Mouse (Mus musculus) liver, embryonic 14.5 days (tissue): Measurements from ENCODE around the gene Rhobtb1. TPM values are rescaled to one million over a fixed set of nuclear protein-coding genes. Genes with fewer than 3 reads are reported as not detected.

Experiments
- ATAC-seq: fragments of 200-750 bp; cut with Nextera tagmentation; 2 replicates; pipeline ENCODE4 v1.8.0; 2017; ENCODE audit warnings: moderate number of reproducible peaks, mild to moderate bottlenecking, moderate library complexity; ENCODE audit not compliant: insufficient read depth
- DNase-seq, 3 experiments: peaks; one replicate each; pipeline ENCODE4 v3.0.0-alpha.2; 2012 to 2013; ENCODE audit warnings: low read depth in 3 of 3, low spot score in 3 of 3
- H3K27ac ChIP-seq: fragments of 300-500 bp; sonication (generic); 2 replicates; pipeline ENCODE4 v1.5.1; 2014; ENCODE audit warnings: moderate library complexity, mild to moderate bottlenecking, control low read depth, inconsistent platforms
- H3K27me3 ChIP-seq: fragments of 300-500 bp; sonication (generic); 2 replicates; pipeline ENCODE4 v1.6.1; 2014; ENCODE audit warnings: mild to moderate bottlenecking, low read length, moderate library complexity; ENCODE audit not compliant: control insufficient read depth, insufficient read depth
- H3K36me3 ChIP-seq: fragments of 300-500 bp; sonication (generic); replicated peaks from 2 replicates; pipeline ENCODE4 v1.6.1; 2014; ENCODE audit warnings: low read depth; ENCODE audit not compliant: control insufficient read depth, insufficient read depth
- H3K4me1 ChIP-seq, 2 experiments: fragments of 200-500 bp in 1 of 2; fragments of 300-500 bp in 1 of 2; sonication (generic) in 1 of 2; replicated peaks; 2 replicates each; pipeline ENCODE4 v1.6.1; 2012 to 2014; ENCODE audit warnings: antibody characterized with exemption in 1 of 2, inconsistent platforms in 1 of 2, low read length in 1 of 2; ENCODE audit not compliant: control insufficient read depth in 2 of 2, insufficient read depth in 2 of 2
- H3K4me2 ChIP-seq: fragments of 300-500 bp; sonication (generic); 2 replicates; pipeline ENCODE4 v1.6.1; 2014; ENCODE audit warnings: low read depth, mild to moderate bottlenecking, control low read depth, moderate library complexity
- H3K4me3 ChIP-seq, 2 experiments: fragments of 200-500 bp in 1 of 2; fragments of 300-500 bp in 1 of 2; sonication (generic) in 1 of 2; 2 replicates each; pipeline ENCODE4 v1.5.1; 2012 to 2014; ENCODE audit warnings: low read depth in 2 of 2, low read length in 2 of 2, mild to moderate bottlenecking in 2 of 2, control low read depth in 1 of 2, inconsistent platforms in 1 of 2, moderate library complexity in 1 of 2; ENCODE audit not compliant: insufficient read depth in 1 of 2
- H3K9ac ChIP-seq: fragments of 300-500 bp; sonication (generic); replicated peaks from 2 replicates; pipeline ENCODE4 v1.6.1; 2014; ENCODE audit warnings: mild to moderate bottlenecking, control low read depth, moderate library complexity
- H3K9me3 ChIP-seq: fragments of 300-500 bp; sonication (generic); 2 replicates; pipeline ENCODE4 v1.6.1; 2016; ENCODE audit warnings: low read length, mixed read lengths; ENCODE audit not compliant: control insufficient read depth
- CTCF ChIP-seq: IDR thresholded peaks from 2 replicates; pipeline ENCODE4 v1.5.1; 2016; ENCODE audit warnings: antibody characterized with exemption, low read depth, control low read depth
- EP300 ChIP-seq: IDR thresholded peaks from 2 replicates; pipeline ENCODE4 v1.6.1; 2016; ENCODE audit warnings: antibody characterized with exemption, low read depth
- WGBS: fragments of 180-500 bp; shearing (Covaris S2); extraction: QIAGEN DNeasy Blood & Tissue Kit; methylation state at CpG from one replicate; pipeline ENCODE4 v1.1.7; 2014; ENCODE audit not compliant: insufficient replicate concordance; 5-methylcytosine and 5-hydroxymethylcytosine counted together
- polyA plus RNA-seq, 2 experiments: library from polyadenylated mRNA; depleted of rRNA in 1 of 2; stranded (reverse) in 1 of 2; unstranded in 1 of 2; fragments of >200 nt; fragmentation: Nextera tagmentation in 1 of 2; extraction: Ambion mirVana in 1 of 2; gene quantifications; 2 replicates each; pipeline versions ENCODE4 v1.2.1 to v1.2.3; 2012 to 2014

Rhobtb1 gene
- polyA plus RNA-seq, 2 experiments, result 2.5 to 7.1 TPM

DNA sequence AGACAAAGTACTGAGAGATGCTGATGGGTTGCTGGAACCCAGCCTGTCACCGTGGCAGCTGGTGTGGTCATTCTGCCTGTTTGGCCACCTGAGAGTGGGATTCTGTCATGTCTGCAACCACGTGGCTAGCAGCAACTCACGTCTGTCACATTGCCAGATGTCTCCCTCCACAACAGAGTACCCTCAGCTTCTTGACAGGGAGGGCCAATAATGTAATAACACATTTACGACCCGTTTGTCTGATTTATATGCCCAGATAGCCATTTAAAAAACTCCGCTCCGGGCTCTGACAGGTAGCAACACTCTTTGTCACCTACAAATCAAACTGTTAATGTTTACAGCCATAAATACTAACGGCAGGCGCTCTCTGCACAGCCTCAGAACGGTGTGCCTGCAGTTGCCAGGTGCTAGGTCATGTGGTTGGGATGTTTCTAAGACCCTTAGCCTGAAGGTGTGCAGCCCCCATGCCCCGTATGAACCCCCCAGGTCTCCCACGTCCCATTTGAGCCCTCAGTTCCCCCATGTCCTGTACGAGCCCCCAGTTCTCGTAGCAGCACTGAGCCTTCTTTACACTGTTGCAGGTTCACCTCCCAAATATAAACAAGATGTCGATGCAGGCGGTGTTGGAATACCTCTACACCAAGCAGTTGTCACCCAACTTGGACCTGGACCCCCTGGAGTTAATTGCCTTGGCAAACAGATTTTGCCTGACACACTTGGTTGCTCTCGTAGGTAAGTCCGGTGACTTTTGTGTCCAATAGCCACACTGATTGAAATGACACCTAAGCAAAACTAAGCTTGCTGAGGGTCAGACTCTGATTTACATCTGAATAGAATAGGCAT lies 127.8 kb downstream of the Rhobtb1 start:
- DNase-seq, result no peak
- no peak overlapping the region for H3K4me3 ChIP-seq

GRCm38 (mm10) chr10:69279607-69279978 lies 128.4 kb downstream of the Rhobtb1 start:
- Histone ChIP-seq H3K36me3 (no peaks in the 10 kb centered on the region; the same call in 1 of the 2 replicates), H3K9me3 (no peaks in the 10 kb centered on the region), H3K4me3 (no peak overlapping the region), H3K4me1 (no peaks in the 10 kb centered on the region), H3K27me3 (no peaks in the 10 kb centered on the region), H3K4me2 (no peak overlapping the region), H3K9ac (no peak overlapping the region), H3K27ac (no peak overlapping the region)
- TF ChIP-seq EP300 (no peak), CTCF (no peak)
- DNase-seq (no peak), ATAC-seq (no peak)
- 76% methylated on average over 7 of the region's 7 CpGs for WGBS

More for the DNA sequence above, 127.8 kb downstream of the Rhobtb1 start:
- Histone ChIP-seq H3K9ac (no peak overlapping the region), H3K4me1 (no peaks in the 10 kb centered on the region), H3K27ac (no peak overlapping the region), H3K27me3 (no peaks in the 10 kb centered on the region), H3K9me3 (no peaks in the 10 kb centered on the region), H3K36me3 (no peaks in the 10 kb centered on the region; the same call in 1 of the 2 replicates), H3K4me2 (no peak overlapping the region)
- no peak for ATAC-seq
- WGBS, result 63% methylated on average over 18 of the region's 18 CpGs
- no peak for TF ChIP-seq CTCF
- TF ChIP-seq EP300, result no peak

DNA sequence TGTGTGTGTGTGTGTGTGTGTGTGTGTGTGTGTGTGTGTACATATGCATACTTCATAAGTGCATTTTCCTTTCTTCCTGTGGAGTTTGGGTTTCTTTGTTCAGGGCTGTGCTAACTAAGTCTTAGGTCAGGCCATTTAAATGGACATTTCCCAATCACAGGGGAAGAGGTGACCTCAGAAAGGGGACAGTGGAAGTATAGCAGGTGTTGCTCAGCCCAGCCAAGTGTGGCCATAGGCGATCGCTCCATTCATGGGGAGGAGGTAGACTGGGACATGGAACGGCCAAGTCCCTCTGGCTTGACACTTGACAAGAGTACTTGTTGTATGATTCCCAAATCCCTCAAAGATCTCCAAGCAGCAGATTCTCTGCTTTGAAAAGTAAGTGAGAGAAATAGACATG lies 135.7 kb downstream of the Rhobtb1 start:
- Histone ChIP-seq H3K9ac (no peak overlapping the region), H3K4me3 (no peak overlapping the region), H3K4me2 (no peak overlapping the region), H3K27me3 (no peaks in the 10 kb centered on the region), H3K27ac (no peak overlapping the region), H3K9me3 (no peaks in the 10 kb centered on the region), H3K36me3 (peaks cover 2% of the 10 kb centered on the region; the same call in 1 of the 2 replicates), H3K4me1 (no peaks in the 10 kb centered on the region)
- WGBS, result 75% methylated on average over 3 of the region's 3 CpGs
- TF ChIP-seq CTCF (no peak), EP300 (no peak)
- ATAC-seq, result no peak
- DNase-seq, result no peak

DNA sequence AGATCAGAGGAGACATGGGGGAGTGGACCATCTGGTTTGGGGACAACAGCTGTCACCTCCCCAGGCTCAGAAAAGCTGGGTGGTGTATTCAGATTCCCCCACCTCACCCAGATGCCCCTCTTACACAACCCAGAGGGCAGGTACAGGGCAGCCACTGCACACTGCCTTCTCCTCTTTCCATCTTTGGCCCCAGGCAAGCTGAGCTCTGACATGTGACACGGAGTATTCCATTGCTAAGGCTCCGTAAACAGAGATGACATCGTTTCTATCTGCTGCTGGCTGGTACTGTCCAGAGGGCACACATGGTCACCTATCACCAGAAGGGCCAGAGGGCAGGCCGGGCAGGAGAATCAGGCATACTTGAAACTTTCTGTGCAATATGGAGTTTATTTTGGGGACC lies 136.9 kb downstream of the Rhobtb1 start:
- DNase-seq, result no peak
- no peaks in the 10 kb centered on the region for H3K9me3 ChIP-seq
- ATAC-seq, result no peak
- no peaks in the 10 kb centered on the region for H3K27me3 ChIP-seq
- WGBS, result 60% methylated on average over 4 of the region's 4 CpGs
- TF ChIP-seq EP300 (no peak), CTCF (no peak)
- no peak overlapping the region for H3K4me2 ChIP-seq
- no peak overlapping the region for H3K27ac ChIP-seq
- H3K36me3 ChIP-seq, result 0 out of 2 replicates have a peak, but pooled peaks cover 2% of the 10 kb centered on the region
- H3K9ac ChIP-seq, result no peak overlapping the region
- no peaks in the 10 kb centered on the region for H3K4me1 ChIP-seq
- no peak overlapping the region for H3K4me3 ChIP-seq

DNA sequence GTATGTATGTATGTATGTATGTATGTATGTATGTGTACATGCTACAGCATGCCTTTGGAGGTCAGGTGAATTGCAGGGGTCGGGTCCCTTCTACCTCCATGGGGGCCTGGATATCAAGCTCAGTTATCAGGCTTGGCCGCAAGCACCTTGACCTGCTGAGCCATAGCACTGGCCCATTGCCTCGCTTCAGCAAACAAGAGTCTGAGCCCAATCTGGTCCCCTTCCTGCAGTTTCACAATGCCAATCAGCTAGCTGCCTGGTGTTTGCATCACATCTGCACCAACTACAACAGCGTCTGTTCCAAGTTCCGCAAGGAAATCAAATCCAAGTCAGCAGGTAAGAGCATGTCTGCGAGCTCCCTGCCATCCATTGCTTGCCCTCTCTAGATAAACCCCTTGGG lies 137.5 kb downstream of the Rhobtb1 start:
- WGBS, result 64% methylated on average over 6 of the region's 6 CpGs

More for the DNA sequence above, 137.5 kb downstream of the Rhobtb1 start:
- 0 out of 2 replicates have a peak, but pooled peaks cover 2% of the 10 kb centered on the region for H3K36me3 ChIP-seq
- no peaks in the 10 kb centered on the region for H3K4me1 ChIP-seq
- DNase-seq, result no peak
- TF ChIP-seq CTCF (no peak), EP300 (no peak)
- H3K27ac ChIP-seq, result no peak overlapping the region
- no peak overlapping the region for H3K4me2 ChIP-seq
- no peak overlapping the region for H3K9ac ChIP-seq
- H3K9me3 ChIP-seq, result no peaks in the 10 kb centered on the region
- H3K27me3 ChIP-seq, result no peaks in the 10 kb centered on the region
- H3K4me3 ChIP-seq, result no peak overlapping the region
- no peak for ATAC-seq
